Mouse (Mus musculus) heart, postnatal 25 days (tissue): ENCODE data around the gene Prkce. TPM values are rescaled to one million over a fixed set of nuclear protein-coding genes. Genes with fewer than 3 reads are reported as not detected.
A peak's percentile ranks its signal among the peaks of the same experiment; 100 is the strongest.

Experiments
- DNase-seq: peaks from one replicate; pipeline ENCODE4 v3.0.0; 2022; ENCODE audit warnings: low spot score
- intact Hi-C: fragments of 180-260 bp; cut with DNase I; formaldehyde crosslinking; loops from one replicate; pipeline ENCODE4 v1.15.1; 2025
- total RNA-seq, 2 experiments: library from RNA; stranded (reverse); gene quantifications; 2 replicates each; pipeline ENCODE4 v1.2.3; 2021

Gene Prkce
- total RNA-seq, 2 experiments from 2014 or later: 25.9 to 28.3 TPM

GRCm38 (mm10) chr17:86551561-86551960 lies 384.0 kb downstream of the Prkce start:
- intact Hi-C loops: no loop called here
- no peak for DNase-seq

GRCm38 (mm10) chr17:86551995-86552394 lies 384.4 kb downstream of the Prkce start:
- DNase-seq: no peak
- intact Hi-C loops: no loop called here

- intact Hi-C loops: no loop called here
Measured at GRCm38 (mm10) chr17:86559206-86559891, 391.8 kb downstream of the Prkce start.

GRCm38 (mm10) chr17:86560499-86560898 lies 392.9 kb downstream of the Prkce start:
- no peak for DNase-seq
- intact Hi-C loops: no loop called here

More at GRCm38 (mm10) chr17:86559206-86559891, 391.8 kb downstream of the Prkce start:
- DNase-seq: no peak

GRCm38 (mm10) chr17:86570491-86570890 lies 402.9 kb downstream of the Prkce start:
- no peak for DNase-seq
- intact Hi-C loops: no loop called here

- no peak for DNase-seq
- intact Hi-C loops: no loop called here
Measured at GRCm38 (mm10) chr17:86571266-86571665, 403.7 kb downstream of the Prkce start.

GRCm38 (mm10) chr17:86572136-86572535 lies 404.6 kb downstream of the Prkce start:
- DNase-seq: no peak
- intact Hi-C loops: no loop called here

- DNase-seq: no peak
- intact Hi-C loops: no loop called here
Measured at GRCm38 (mm10) chr17:86572576-86572975, 405.0 kb downstream of the Prkce start.

GRCm38 (mm10) chr17:86573596-86574248 lies 406.1 kb downstream of the Prkce start:
- no peak for DNase-seq
- intact Hi-C loops: no loop called here

GRCm38 (mm10) chr17:86580724-86581123 lies 413.1 kb downstream of the Prkce start:
- no peak for DNase-seq
- intact Hi-C loops: no loop called here

GRCm38 (mm10) chr17:86582341-86582740 lies 414.8 kb downstream of the Prkce start:
- peak; percentile 34 for DNase-seq
- intact Hi-C loops: no loop called here

- DNase-seq: no peak
- intact Hi-C loops: loop anchor here (5.0 kb wide), 1 partner anchor 49 kb away; no protein-coding TSS in a partner anchor
Measured at GRCm38 (mm10) chr17:86586441-86586840, 418.9 kb downstream of the Prkce start.

GRCm38 (mm10) chr17:86588704-86589449 lies 421.3 kb downstream of the Prkce start:
- DNase-seq: no peak
- intact Hi-C loops: loop anchor here (5.0 kb wide), 1 partner anchor 52 kb away; no protein-coding TSS in a partner anchor

GRCm38 (mm10) chr17:86589681-86590080 lies 422.1 kb downstream of the Prkce start:
- intact Hi-C loops: loop anchor here (5.0 kb wide), 2 partner anchors 52 to 213 kb away; no protein-coding TSS in a partner anchor
- no peak for DNase-seq

GRCm38 (mm10) chr17:86591241-86591640 lies 423.7 kb downstream of the Prkce start:
- intact Hi-C loops: loop anchor here (5.0 kb wide), 1 partner anchor 211 kb away; no protein-coding TSS in a partner anchor
- DNase-seq: no peak

GRCm38 (mm10) chr17:86592991-86593586 lies 425.5 kb downstream of the Prkce start:
- DNase-seq: no peak
- intact Hi-C loops: loop anchor here (5.0 kb wide), 1 partner anchor 209 kb away; no protein-coding TSS in a partner anchor

- no peak for DNase-seq
- intact Hi-C loops: no loop called here
Measured at GRCm38 (mm10) chr17:86595526-86595925, 427.9 kb downstream of the Prkce start.

GRCm38 (mm10) chr17:86601116-86601515 lies 433.5 kb downstream of the Prkce start:
- intact Hi-C loops: no loop called here
- no peak for DNase-seq

- intact Hi-C loops: no loop called here
- no peak for DNase-seq
Measured at GRCm38 (mm10) chr17:86601901-86602300, 434.3 kb downstream of the Prkce start.

GRCm38 (mm10) chr17:86603848-86604444 lies 436.4 kb downstream of the Prkce start:
- no peak for DNase-seq
- intact Hi-C loops: no loop called here
